Mouse (Mus musculus) CH12.LX (cell line): ENCODE measurements around the gene H1f0.

Experiments used
- CTCF ChIP-seq, 2 experiments: IDR thresholded peaks in 1 of 2; conservative IDR thresholded peaks in 1 of 2; 2 replicates each; pipeline ENCODE4 v1.5.1; 2011 to 2012; ENCODE audit warnings: low read depth in 2 of 2, low read length in 2 of 2, improper control_type of control experiment in 1 of 2, inconsistent platforms in 1 of 2, mild to moderate bottlenecking in 1 of 2, moderate library complexity in 1 of 2
- ELF1 ChIP-seq: IDR thresholded peaks from 2 replicates; pipeline ENCODE4 v1.6.1; 2014; ENCODE audit warnings: low read depth, mild to moderate bottlenecking, inconsistent platforms, low read length, improper control_type of control experiment
- EP300 ChIP-seq: IDR thresholded peaks from 2 replicates; pipeline ENCODE4 v1.6.1; 2011; ENCODE audit warnings: low read length, improper control_type of control experiment
- HCFC1 ChIP-seq: IDR thresholded peaks from 2 replicates; pipeline ENCODE4 v1.6.1; 2012; ENCODE audit warnings: low read depth, mild to moderate bottlenecking, inconsistent platforms, low read length, improper control_type of control experiment
- JUND ChIP-seq: conservative IDR thresholded peaks from 2 replicates; pipeline ENCODE4 v1.6.1; 2011; ENCODE audit warnings: low read depth, low read length, improper control_type of control experiment
- MAFK ChIP-seq: IDR thresholded peaks from 2 replicates; pipeline ENCODE4 v1.6.1; 2011; ENCODE audit warnings: low read length, improper control_type of control experiment; ENCODE audit not compliant: insufficient replicate concordance
- POLR2A ChIP-seq: IDR thresholded peaks from 2 replicates; pipeline ENCODE4 v1.6.1; 2011; ENCODE audit warnings: low read depth, mild to moderate bottlenecking, improper control_type of control experiment, low read length
- TCF12 ChIP-seq: IDR thresholded peaks from 2 replicates; pipeline ENCODE4 v1.6.1; 2014; ENCODE audit warnings: low read depth, mild to moderate bottlenecking, inconsistent platforms, low read length, improper control_type of control experiment
- USF1 ChIP-seq: IDR thresholded peaks from 2 replicates; pipeline ENCODE4 v1.6.1; 2014; ENCODE audit warnings: low read depth, mild to moderate bottlenecking, inconsistent platforms, low read length, improper control_type of control experiment

GRCm38 (mm10) chr15:79057850-79058249 lies 29.6 kb downstream of the H1f0 start:
- TF ChIP-seq USF1, result no peak
- no peak for TF ChIP-seq ELF1
- no peak for TF ChIP-seq EP300
- no peak for TF ChIP-seq JUND
- TF ChIP-seq TCF12, result no peak
- no peak for TF ChIP-seq MAFK
- TF ChIP-seq CTCF (conservative IDR thresholded peaks at IDR 0.05 in 1 of 2, IDR thresholded peaks at IDR 0.05 in 1 of 2; ENCODE audit: low read depth in 2 of 2, low read length in 2 of 2), result no peak
- TF ChIP-seq HCFC1, result no peak
- no peak for TF ChIP-seq POLR2A
